Mouse (Mus musculus) midbrain, embryonic 12.5 days (tissue): ENCODE measurements around the gene Icam5. TPM values are rescaled to one million over a fixed set of nuclear protein-coding genes. Genes with fewer than 3 reads are reported as not detected.

Experiments used
- ATAC-seq: fragments of 200-750 bp; cut with Nextera tagmentation; 2 replicates; pipeline ENCODE4 v1.8.0; 2017; ENCODE audit warnings: low read depth, moderate TSS enrichment, moderate library complexity; ENCODE audit not compliant: low FRiP score
- H3K27ac ChIP-seq: fragments of 300-500 bp; sonication (generic); replicated peaks from 2 replicates; pipeline ENCODE4 v1.5.1; 2016; ENCODE audit warnings: mild to moderate bottlenecking
- H3K27me3 ChIP-seq: fragments of 300-500 bp; sonication (generic); 2 replicates; pipeline ENCODE4 v1.6.1; 2016; ENCODE audit warnings: mild to moderate bottlenecking
- H3K36me3 ChIP-seq: fragments of 300-500 bp; sonication (generic); 2 replicates; pipeline ENCODE4 v1.6.1; 2016
- H3K4me1 ChIP-seq: fragments of 300-500 bp; sonication (generic); 2 replicates; pipeline ENCODE4 v1.6.1; 2016
- H3K4me2 ChIP-seq: fragments of 300-500 bp; sonication (generic); replicated peaks from 2 replicates; pipeline ENCODE4 v1.6.1; 2016; ENCODE audit warnings: mild to moderate bottlenecking, moderate library complexity
- H3K4me3 ChIP-seq: fragments of 300-500 bp; sonication (generic); 2 replicates; pipeline ENCODE4 v1.5.1; 2016; ENCODE audit warnings: mild to moderate bottlenecking
- H3K9ac ChIP-seq: fragments of 300-500 bp; sonication (generic); replicated peaks from 2 replicates; pipeline ENCODE4 v1.6.1; 2016; ENCODE audit warnings: mild to moderate bottlenecking, moderate library complexity
- H3K9me3 ChIP-seq: fragments of 300-500 bp; sonication (generic); 2 replicates; pipeline ENCODE4 v1.6.1; 2016; ENCODE audit warnings: mild to moderate bottlenecking
- WGBS: fragments of 180-500 bp; shearing (Covaris S2); methylation state at CpG from one replicate; pipeline ENCODE4 v1.1.7; 2016; 5-methylcytosine and 5-hydroxymethylcytosine counted together
- polyA plus RNA-seq: library from polyadenylated mRNA; unstranded; fragments of >200 nt; fragmentation: Nextera tagmentation; extraction: Ambion mirVana; gene quantifications from 2 replicates; pipeline ENCODE4 v1.2.1, GENCODE M21; 2016

Icam5 gene
- polyA plus RNA-seq, 1 experiment from 2014 or later: not detected

- no peaks in the 10 kb centered on the region for H3K9me3 ChIP-seq
- H3K9ac ChIP-seq: no peak overlapping the region
- H3K4me1 ChIP-seq: peaks cover 8% of the 10 kb centered on the region
- no peak overlapping the region for H3K27ac ChIP-seq
- H3K4me3 ChIP-seq: no peak overlapping the region
- H3K27me3 ChIP-seq: peaks cover 87% of the 10 kb centered on the region
- H3K4me2 ChIP-seq: no peak overlapping the region; the same call in 1 of the 2 replicates
- no peak for ATAC-seq
- 5% methylated on average over 17 of the region's 17 CpGs for WGBS
- H3K36me3 ChIP-seq: no peaks in the 10 kb centered on the region
Observed at GRCm38 (mm10) chr9:21016331-21017176, 15.3 kb upstream of the Icam5 start.

GRCm38 (mm10) chr9:21017177-21017575 lies 14.7 kb upstream of the Icam5 start:
- H3K4me2 ChIP-seq: no peak overlapping the region
- peaks cover 88% of the 10 kb centered on the region for H3K27me3 ChIP-seq
- no peak overlapping the region for H3K9ac ChIP-seq
- no peak overlapping the region for H3K4me3 ChIP-seq
- WGBS: 45% methylated on average over 4 of the region's 4 CpGs
- H3K9me3 ChIP-seq: no peaks in the 10 kb centered on the region
- no peak overlapping the region for H3K27ac ChIP-seq
- peaks cover 8% of the 10 kb centered on the region for H3K4me1 ChIP-seq
- H3K36me3 ChIP-seq: no peaks in the 10 kb centered on the region
- ATAC-seq: no peak

GRCm38 (mm10) chr9:21018600-21018999 lies 13.3 kb upstream of the Icam5 start:
- H3K4me1 ChIP-seq: peaks cover 8% of the 10 kb centered on the region
- H3K27me3 ChIP-seq: peaks cover 79% of the 10 kb centered on the region
- H3K9me3 ChIP-seq: no peaks in the 10 kb centered on the region
- no peak overlapping the region for H3K4me3 ChIP-seq
- no peaks in the 10 kb centered on the region for H3K36me3 ChIP-seq
- H3K4me2 ChIP-seq: no peak overlapping the region
- H3K27ac ChIP-seq: no peak overlapping the region
- ATAC-seq: no peak
- WGBS: 78% methylated on average over 2 of the region's 2 CpGs
- H3K9ac ChIP-seq: no peak overlapping the region

- no peak overlapping the region for H3K27ac ChIP-seq
- no peaks in the 10 kb centered on the region for H3K4me1 ChIP-seq
- ATAC-seq: no peak
- H3K4me3 ChIP-seq: no peak overlapping the region
- no peaks in the 10 kb centered on the region for H3K9me3 ChIP-seq
- 83% methylated on average over 3 of the region's 3 CpGs for WGBS
- no peak overlapping the region for H3K9ac ChIP-seq
- H3K4me2 ChIP-seq: no peak overlapping the region
- H3K36me3 ChIP-seq: no peaks in the 10 kb centered on the region
- peaks cover 66% of the 10 kb centered on the region for H3K27me3 ChIP-seq
Observed at GRCm38 (mm10) chr9:21021363-21021762, 10.5 kb upstream of the Icam5 start.

- Histone ChIP-seq H3K27me3 (peaks cover 66% of the 10 kb centered on the region), H3K4me2 (no peak overlapping the region), H3K9ac (no peak overlapping the region), H3K9me3 (no peaks in the 10 kb centered on the region), H3K4me1 (no peaks in the 10 kb centered on the region), H3K4me3 (no peak overlapping the region), H3K27ac (no peak overlapping the region), H3K36me3 (no peaks in the 10 kb centered on the region)
- WGBS: 64% methylated on average over 6 of the region's 6 CpGs
- ATAC-seq: no peak
Observed at GRCm38 (mm10) chr9:21022288-21022687, 9.6 kb upstream of the Icam5 start.

GRCm38 (mm10) chr9:21022726-21023125 lies 9.1 kb upstream of the Icam5 start:
- Histone ChIP-seq H3K27ac (no peak overlapping the region), H3K27me3 (peaks cover 66% of the 10 kb centered on the region), H3K9me3 (no peaks in the 10 kb centered on the region), H3K4me1 (no peaks in the 10 kb centered on the region), H3K4me2 (no peak overlapping the region), H3K36me3 (no peaks in the 10 kb centered on the region), H3K9ac (no peak overlapping the region), H3K4me3 (no peak overlapping the region)
- WGBS: 82% methylated on average over 1 of the region's 1 CpGs
- ATAC-seq: no peak

- 73% methylated on average over 19 of the region's 19 CpGs for WGBS
- ATAC-seq: no peak
- Histone ChIP-seq H3K27me3 (peaks cover 72% of the 10 kb centered on the region), H3K4me3 (no peak overlapping the region), H3K4me1 (peaks cover 8% of the 10 kb centered on the region), H3K36me3 (no peaks in the 10 kb centered on the region), H3K4me2 (no peak overlapping the region), H3K9me3 (no peaks in the 10 kb centered on the region), H3K27ac (no peak overlapping the region), H3K9ac (no peak overlapping the region)
Observed at GRCm38 (mm10) chr9:21025258-21025810, 6.5 kb upstream of the Icam5 start.

- H3K27ac ChIP-seq: no peak overlapping the region
- WGBS: 83% methylated on average over 12 of the region's 12 CpGs
- H3K27me3 ChIP-seq: peaks cover 73% of the 10 kb centered on the region
- H3K9me3 ChIP-seq: no peaks in the 10 kb centered on the region
- no peak overlapping the region for H3K9ac ChIP-seq
- H3K4me1 ChIP-seq: peaks cover 19% of the 10 kb centered on the region
- ATAC-seq: no peak
- no peak overlapping the region for H3K4me3 ChIP-seq
- no peak overlapping the region for H3K4me2 ChIP-seq
- H3K36me3 ChIP-seq: no peaks in the 10 kb centered on the region
Observed at GRCm38 (mm10) chr9:21026849-21027248, 5.0 kb upstream of the Icam5 start.

- 56% methylated on average over 8 of the region's 8 CpGs for whole genome bisulfite sequencing
- Histone ChIP-seq H3K9ac (no peak overlapping the region), H3K4me3 (no peak overlapping the region), H3K9me3 (no peaks in the 10 kb centered on the region), H3K36me3 (no peaks in the 10 kb centered on the region), H3K27me3 (peaks cover 79% of the 10 kb centered on the region), H3K4me2 (no peak overlapping the region), H3K4me1 (peaks cover 29% of the 10 kb centered on the region), H3K27ac (no peak overlapping the region)
- no peak for ATAC-seq
Observed at GRCm38 (mm10) chr9:21027774-21028290, 4.0 kb upstream of the Icam5 start.

GRCm38 (mm10) chr9:21028560-21029110 lies 3.2 kb upstream of the Icam5 start:
- no peak for ATAC-seq
- Histone ChIP-seq H3K27me3 (peaks cover 87% of the 10 kb centered on the region), H3K4me1 (peaks cover 37% of the 10 kb centered on the region), H3K4me3 (no peak overlapping the region), H3K9ac (no peak overlapping the region), H3K9me3 (no peaks in the 10 kb centered on the region), H3K27ac (no peak overlapping the region), H3K4me2 (no peak overlapping the region), H3K36me3 (no peaks in the 10 kb centered on the region)
- 72% methylated on average over 6 of the region's 6 CpGs for WGBS

- Histone ChIP-seq H3K27me3 (peaks cover 95% of the 10 kb centered on the region), H3K36me3 (no peaks in the 10 kb centered on the region), H3K4me2 (peak within 1 kb of the TSS; percentile 51), H3K27ac (no peak within 1 kb of the TSS), H3K9ac (no peak within 1 kb of the TSS), H3K4me3 (peak within 1 kb of the TSS; percentile 34), H3K9me3 (no peaks in the 10 kb centered on the region), H3K4me1 (peaks cover 38% of the 10 kb centered on the region)
- 2% methylated on average over 36 of the region's 37 CpGs for WGBS
- ATAC-seq: 0 out of 2 replicates have a peak, but pooled peaks have one; percentile 13
Observed at GRCm38 (mm10) chr9:21029291-21030054, 2.4 kb upstream of the Icam5 start, which contains the start of gene Icam4. TSS of gene Icam4 (plus strand) at chr9:21029373.
